Mouse (Mus musculus) kidney, adult 2 months (tissue): ENCODE measurements around the gene Map1lc3b.

Source experiments
- CTCF ChIP-seq: fragments of 200-500 bp; conservative IDR thresholded peaks from 2 replicates; pipeline ENCODE4 v1.5.1; 2011; ENCODE audit warnings: low read depth, mild to moderate bottlenecking, control low read depth, low read length, moderate library complexity, mixed read lengths; ENCODE audit not compliant: insufficient read depth, insufficient read length
- POLR2A ChIP-seq: fragments of 200-500 bp; IDR thresholded peaks from one replicate; pipeline ENCODE4 v1.6.1; 2011; ENCODE audit warnings: low read depth, low read length, control low read depth

GRCm38 (mm10) chr8:121588750-121589149 lies 1.4 kb upstream of the Map1lc3b start:
- TF ChIP-seq CTCF (no peak), POLR2A (no peak)
